Mouse (Mus musculus) adipocyte (in vitro differentiated cells): ENCODE results near the gene Map2.

Experiments used
- DNase-seq: peaks from one replicate; pipeline ENCODE4 v3.0.0-alpha.2; 2016; ENCODE audit warnings: low spot score

Gene Map2

DNA sequence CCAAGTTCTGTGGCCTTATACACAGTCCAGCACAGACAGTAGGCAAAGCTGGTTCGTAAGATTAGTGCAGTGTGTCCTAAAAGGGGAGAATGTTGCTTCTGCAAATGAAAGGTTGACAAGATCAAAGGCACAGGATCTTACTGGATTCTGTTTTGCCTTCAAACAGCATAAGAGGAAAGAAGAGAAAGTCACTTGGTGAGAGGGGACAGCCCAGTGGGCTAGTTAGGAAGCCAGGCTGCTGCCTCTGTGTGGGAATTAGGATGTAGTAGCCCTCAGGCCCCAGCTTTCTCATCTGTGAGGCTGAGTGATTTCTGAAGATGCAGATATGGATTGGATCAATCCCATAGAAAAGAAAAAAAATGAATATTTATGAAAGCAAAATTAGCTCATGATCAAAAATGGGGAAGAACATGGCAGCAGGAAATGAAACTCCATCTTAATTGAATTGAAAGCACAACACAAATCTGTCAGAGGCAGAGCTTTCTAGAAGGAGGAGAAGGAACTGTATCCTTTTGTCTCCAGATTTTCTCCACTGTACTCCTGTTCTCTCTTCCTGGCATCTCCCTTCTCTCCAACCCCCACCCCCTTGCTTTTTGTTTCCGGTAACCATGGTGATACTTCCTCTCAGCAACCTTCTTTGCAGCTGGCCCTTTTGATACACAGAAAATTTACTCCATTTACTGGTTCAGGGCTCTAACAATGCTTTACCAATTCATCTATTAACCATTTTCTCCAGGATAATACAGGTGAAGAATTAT, 145.5 kb downstream of the Map2 start:
- no peak for DNase-seq

- DNase-seq: no peak
Measured at GRCm38 (mm10) chr1:66321136-66321502, 146.0 kb downstream of the Map2 start.

- no peak for DNase-seq
Measured at GRCm38 (mm10) chr1:66321631-66322142, 146.6 kb downstream of the Map2 start.

- no peak for DNase-seq
Measured at GRCm38 (mm10) chr1:66323461-66323860, 148.4 kb downstream of the Map2 start.

DNA sequence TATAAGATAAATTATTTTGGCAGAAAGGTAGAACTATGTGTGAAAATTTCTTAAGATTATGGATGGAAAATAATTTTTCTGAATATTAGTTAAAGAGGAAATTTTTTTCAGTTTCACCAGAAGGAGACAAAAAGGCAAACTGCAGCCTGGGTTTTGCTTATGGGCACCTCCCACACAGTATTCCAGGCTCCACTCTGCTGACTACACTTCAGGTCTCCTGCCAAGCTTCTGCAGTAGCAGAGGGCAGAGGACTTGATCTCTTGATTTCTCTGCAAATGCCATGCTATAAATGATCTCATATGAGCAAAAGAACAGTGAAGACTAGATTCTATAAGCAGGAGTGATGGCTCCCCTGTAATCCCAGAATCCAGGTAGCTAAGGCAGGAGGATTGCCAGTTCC, 149.9 kb downstream of the Map2 start:
- DNase-seq: no peak

DNA sequence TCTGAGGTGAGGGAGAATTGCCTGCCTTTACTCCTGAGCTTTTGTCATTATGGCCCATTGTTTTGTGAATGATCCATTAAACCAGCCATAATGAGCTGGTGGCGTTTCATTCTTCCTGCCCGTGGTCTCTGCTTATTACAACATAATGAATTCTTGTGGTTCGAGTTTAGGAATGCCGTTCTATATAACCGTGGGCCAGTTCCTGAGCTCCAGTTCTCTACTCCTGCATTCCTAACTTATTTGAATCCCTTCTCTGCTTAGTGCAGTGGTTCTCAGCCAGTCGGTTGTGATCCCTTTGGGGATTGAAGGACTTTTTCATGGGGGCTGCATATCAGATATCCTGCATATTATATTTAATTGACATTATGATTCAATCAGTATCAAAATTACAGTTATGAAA, 153.9 kb downstream of the Map2 start:
- no peak for DNase-seq

DNA sequence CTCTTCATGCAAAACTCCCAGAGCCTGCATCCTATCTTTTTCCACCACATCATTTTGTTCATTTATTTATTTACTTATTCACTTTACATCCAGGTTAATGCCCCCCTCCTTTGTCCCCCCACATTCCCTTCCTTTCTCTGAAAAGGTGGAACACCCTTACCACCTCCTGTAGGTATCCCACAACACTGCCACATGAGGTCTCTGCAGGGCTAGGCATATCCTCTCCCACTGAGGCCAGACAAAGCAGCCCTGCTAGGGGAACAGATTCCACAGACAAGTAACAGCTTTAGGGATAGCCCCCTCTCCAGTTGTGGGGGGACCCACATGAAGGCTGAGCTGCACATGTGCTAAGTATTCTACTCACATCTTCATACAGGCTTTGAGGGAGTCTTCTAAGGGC, 154.5 kb downstream of the Map2 start:
- DNase-seq: no peak

- no peak for DNase-seq
Measured at GRCm38 (mm10) chr1:66335724-66336284, 160.7 kb downstream of the Map2 start.

- DNase-seq: no peak
Measured at GRCm38 (mm10) chr1:66339213-66339612, 164.1 kb downstream of the Map2 start.

- no peak for DNase-seq
Measured at GRCm38 (mm10) chr1:66348404-66349165, 173.5 kb downstream of the Map2 start.

DNA sequence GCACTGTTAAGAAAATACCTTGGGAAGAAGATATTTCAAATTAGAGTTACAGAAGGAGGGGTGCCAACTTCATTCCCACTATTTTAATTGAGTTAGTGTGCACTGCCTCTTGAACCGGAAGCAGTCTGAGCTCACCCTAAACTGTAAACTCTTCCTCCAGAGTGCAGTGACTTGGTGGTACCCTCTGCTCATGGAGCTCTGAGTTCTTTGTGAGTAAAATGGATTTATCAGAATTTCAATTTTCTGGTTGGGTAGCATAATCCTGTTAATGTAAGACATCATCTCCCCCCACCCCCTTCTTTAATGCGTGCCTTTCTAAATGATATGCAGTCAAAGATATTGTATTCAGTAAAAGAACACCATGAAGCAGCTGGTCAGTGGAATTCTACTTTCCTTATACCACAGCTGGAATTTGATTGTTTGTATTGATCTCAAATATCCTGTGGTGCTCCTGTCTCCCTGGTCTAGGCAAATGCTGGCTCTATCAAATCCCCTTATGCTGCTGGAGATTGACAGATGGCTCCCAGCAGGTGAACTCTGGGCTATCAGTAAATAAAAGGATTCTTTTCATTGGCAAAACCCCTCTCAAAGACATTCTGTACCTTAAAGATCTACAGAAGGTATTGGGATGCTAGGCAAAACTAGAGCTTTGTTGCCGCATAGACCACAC, 174.2 kb downstream of the Map2 start:
- no peak for DNase-seq

DNA sequence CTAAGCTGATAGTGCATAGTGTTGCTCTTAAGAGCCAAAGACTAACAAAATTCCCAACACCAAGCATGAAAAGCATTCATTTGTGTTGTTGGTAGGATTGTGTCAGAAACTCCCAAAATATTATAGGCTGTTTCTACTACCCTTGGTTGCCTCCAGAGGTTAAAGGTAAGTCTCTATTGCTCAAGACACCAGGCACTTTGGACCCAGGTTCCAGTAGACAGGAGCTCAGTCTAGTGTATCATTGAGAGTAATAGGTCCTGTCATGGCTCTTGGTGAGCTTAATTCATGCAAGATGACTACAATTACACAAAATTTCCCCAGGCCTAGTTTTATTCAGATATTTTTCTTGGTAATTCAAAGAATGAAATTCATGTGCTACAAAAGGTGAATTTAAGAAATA, 176.3 kb downstream of the Map2 start:
- DNase-seq: no peak

DNA sequence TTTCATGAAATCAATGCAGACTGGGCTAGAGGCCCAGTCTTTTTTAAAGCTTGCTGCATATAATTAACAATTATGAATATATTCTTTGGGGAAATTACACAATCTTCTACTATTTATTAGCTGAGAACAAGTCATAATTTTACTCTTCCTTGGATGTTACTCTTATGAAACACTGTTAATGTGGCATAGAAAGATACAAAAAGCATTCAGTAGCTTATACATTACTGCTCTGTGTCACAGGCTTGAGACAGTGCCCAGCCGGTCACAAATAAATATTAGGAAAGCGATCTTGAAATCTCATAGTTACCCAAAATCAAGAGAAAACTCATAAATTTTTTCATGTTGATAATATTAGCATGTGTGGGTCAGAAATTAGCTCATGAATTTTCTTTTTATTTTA, 186.7 kb downstream of the Map2 start:
- no peak for DNase-seq

GRCm38 (mm10) chr1:66363285-66363684, 188.2 kb downstream of the Map2 start:
- no peak for DNase-seq

DNA sequence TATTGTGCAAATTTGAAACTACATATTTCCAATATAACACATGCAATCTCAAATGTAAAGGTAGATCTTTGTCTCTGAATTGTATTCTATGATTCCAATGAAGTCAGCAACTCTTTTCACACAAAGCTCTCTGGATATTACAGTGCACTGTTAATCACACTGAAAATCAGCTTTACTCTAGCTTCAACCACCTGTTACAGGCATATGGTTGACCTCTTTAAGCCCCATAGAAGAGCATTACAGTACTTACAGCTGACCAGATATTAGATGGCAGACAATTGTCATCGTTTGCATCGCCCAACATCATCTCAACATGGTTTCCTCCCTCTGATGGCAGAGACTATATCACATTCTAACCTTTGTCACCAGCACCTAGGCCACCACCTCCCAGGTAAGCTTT, 189.3 kb downstream of the Map2 start:
- no peak for DNase-seq

DNA sequence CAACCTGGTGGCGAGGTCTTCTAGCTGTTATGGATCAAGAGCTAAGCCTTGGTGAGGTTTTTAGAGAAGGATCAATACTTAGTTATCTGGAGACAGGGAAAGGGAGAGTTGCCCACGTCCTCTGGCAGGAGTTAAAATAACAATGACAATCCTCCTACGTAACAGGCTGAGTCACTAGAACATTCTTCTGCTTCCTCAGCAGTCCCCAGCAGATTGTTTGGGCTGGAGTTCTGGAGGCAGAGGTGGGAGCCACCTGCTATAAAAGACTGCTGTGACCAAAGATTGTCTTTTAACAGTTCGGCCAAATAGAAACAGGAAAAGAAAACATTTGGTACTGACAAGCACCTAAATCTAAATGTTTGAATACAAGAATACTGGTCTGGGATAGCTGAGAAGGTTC, 190.5 kb downstream of the Map2 start:
- no peak for DNase-seq

DNA sequence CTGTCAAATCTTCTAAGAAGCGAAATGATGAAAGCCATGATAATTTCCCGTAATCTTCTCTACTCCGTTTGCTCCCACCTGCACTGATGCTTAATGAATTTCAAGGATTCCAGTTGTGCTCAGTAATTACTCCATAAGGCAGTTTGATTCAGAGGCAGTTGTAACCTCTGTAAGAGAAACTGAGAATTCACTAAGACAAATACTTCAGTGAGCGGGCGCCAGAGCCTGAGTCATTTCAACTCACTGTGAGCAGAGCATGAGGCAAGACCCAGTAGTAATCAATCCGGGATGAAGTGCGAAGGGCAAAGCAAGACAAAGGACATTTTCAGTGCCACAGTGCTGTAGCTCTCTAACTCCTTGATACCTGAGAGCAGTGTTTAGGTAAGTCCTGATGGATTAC, 194.4 kb downstream of the Map2 start:
- DNase-seq: peak; percentile 43

GRCm38 (mm10) chr1:66371371-66371770, 196.3 kb downstream of the Map2 start:
- peak; percentile 26 for DNase-seq

- DNase-seq: no peak
Measured at GRCm38 (mm10) chr1:66386321-66386720, 211.2 kb downstream of the Map2 start.

DNA sequence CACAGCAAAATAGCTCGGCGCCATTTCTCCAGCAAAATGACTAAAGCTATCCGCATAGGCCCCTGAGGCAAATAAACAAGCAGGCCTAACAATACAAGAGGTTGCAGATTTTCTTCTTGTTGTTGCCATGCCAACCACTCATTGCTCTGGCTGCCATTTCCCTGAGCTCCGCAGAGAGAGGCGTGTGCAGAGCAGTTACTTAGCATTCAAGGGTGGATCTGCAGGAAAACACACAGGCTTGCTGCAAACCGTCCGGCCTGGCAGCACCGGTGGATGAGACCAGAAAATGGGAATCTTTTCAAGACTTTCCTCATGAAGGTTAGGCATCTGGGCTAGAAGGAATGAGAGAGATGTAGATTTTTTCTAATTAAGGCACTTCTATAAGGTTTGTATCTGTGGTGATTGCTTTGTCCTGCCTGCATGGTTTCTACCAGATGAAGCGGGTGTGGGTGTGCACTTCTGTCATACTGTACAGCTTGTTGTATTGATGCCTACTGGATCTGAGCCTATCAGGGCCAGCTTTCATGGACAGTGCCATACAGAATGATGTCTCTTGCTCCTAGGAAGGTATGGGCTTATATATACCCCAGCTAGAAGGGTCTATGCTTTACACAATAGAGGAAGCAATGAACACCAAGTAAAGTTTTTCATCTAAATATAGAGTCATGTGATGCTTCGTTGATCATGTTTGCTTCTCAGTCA, 211.8 kb downstream of the Map2 start:
- no peak for DNase-seq

DNA sequence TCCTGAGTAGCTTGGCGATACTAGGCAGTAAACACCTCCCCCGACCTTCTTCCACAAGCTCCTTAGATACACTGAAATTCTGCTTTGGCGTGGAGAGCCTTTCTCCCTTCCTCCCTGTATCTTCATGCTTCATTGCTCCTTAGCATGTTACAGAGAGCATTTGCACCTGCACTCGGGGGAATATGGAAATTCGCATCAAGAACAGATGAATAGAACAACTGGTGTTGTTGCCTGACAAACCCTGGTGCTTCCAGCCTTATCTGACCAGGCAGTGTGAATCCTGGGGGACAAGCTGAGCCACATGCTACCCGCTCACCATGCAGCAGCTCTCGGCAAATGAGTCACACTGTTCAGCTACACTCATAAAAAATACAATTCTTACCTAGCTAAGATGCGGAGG, 213.5 kb downstream of the Map2 start:
- no peak for DNase-seq
